Mouse (Mus musculus): ENCODE measurements around the gene Zfp281. TPM values are rescaled to one million over a fixed set of nuclear protein-coding genes. Genes with fewer than 3 reads are reported as not detected.
A peak's percentile ranks its signal among the peaks of the same experiment; 100 is the strongest.

Zfp281 gene
- total RNA-seq, 2 experiments from 2014 or later, result 34.6 to 38.6 TPM

DNA sequence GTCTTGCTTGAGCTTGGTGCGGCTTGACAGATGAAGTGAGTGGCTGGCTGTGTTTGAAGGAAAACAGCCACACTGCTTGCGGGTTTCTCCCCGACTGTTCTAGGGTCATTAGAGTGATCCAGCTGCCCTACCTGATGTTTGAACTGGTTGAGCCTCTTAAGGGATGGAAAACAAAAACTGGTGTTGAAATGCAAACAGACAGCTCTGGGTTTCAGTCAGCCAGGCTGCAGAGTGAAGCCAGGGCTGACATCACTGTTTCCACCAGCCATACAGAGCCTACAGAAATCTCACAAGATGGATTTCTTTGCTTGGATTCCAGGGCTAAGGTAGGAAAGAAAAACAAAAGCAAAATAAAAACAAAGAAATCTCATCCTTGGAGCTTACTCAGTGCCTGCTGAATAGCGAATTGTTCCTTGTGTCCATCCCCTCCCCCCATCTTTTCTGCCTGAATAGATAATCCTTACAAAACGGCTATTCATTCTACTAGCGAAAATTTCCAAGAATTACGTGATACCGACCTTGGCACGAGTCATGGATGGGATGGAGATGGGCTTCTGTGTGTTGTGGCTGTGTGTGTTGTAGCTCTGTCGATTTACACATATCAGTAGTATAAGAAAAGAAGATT lies 37.4 kb downstream of the Zfp281 start:
- H3K4me3 ChIP-seq, result no peak overlapping the region
- intact Hi-C loops (cut with DNase I), result no loop called here
- H3K27ac ChIP-seq, result peak overlapping the region; percentile 28; the same call in 1 of the 2 replicates
- no peak for TF ChIP-seq CTCF (IDR thresholded peaks at IDR 0.05)
- no peak for DNase-seq (ENCODE audit: extremely low spot score in 1 of 2, low spot score in 2 of 2)

DNA sequence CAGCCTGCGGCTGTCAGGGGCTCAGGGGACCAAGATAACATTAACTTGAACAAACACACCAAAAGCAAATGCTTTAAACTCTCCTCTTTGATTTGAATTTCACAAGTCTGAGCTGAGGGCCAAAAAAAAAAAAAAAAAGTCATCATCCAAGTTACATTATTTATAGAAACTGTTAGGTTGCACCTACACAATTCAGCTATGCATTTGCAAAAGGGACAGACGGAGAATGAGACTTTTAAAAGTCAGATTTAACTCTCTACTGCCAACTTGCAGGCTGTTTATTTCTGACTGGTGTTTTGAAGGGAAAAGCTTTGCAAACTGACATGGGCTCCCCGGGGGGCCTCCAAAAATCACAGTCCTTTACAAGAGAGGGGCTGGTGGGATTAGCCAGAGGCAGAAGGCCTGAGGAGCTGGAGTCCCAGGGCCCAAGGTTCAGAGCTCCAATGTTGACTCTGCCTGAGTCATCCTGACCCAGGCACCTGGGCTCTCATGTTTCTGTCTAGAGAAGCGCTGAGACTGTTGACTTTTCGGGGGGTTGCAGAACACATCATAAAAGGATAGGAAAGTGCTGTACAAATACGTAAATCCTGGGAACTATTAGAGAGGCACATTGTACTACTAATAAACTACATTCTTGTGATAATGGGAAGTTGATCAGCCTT lies 40.4 kb downstream of the Zfp281 start:
- TF ChIP-seq CTCF (IDR thresholded peaks at IDR 0.05), result no peak
- Histone ChIP-seq H3K27ac (peak overlapping the region; percentile 54), H3K4me3 (no peak overlapping the region)
- no peak for DNase-seq (ENCODE audit: extremely low spot score in 1 of 2, low spot score in 2 of 2)
- intact Hi-C loops (cut with DNase I), result no loop called here

DNA sequence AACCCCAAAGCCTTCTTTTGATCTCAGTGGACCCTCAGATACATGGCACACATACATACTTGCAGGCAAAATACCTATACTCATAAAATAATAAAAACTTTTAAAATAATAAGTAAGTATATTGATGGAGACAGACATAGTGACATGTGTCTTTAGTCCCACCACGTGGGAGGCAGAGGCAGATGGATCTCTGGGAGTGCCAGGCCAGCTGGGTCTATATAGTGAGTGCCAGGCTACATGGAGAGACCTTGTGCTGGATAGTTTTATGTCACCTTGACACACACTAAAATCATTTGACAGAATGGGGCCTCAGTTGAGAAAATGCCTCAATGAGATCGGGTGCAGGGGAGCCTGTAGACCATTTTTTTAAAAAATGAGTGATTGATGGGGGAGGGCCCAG lies 41.8 kb downstream of the Zfp281 start:
- no peak for DNase-seq (ENCODE audit: extremely low spot score in 1 of 2, low spot score in 2 of 2)
- intact Hi-C loops (cut with DNase I), result no loop called here
- TF ChIP-seq CTCF (IDR thresholded peaks at IDR 0.05), result no peak
- Histone ChIP-seq H3K4me3 (no peak overlapping the region), H3K27ac (no peak overlapping the region)

DNA sequence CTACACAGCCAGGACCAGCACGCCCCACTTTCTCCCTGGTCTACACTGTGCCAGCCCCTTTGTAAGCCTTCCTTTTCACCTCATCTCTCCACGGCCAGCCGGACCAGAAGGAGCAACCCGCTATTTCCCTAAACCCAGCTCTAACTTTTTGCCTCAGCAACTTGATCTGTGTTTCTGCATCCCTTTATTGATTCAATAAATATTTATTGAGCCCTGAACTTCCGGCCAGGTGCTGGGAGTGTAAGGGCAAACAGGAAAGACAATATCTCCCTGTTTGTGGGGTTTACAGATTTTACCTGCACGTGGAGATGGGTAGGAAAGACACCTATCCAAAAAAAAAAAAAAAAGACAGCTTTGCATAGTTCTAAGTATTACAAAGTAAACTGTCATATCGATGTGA lies 45.2 kb downstream of the Zfp281 start:
- no peak for DNase-seq (ENCODE audit: extremely low spot score in 1 of 2, low spot score in 2 of 2)
- Histone ChIP-seq H3K4me3 (no peak overlapping the region), H3K27ac (no peak overlapping the region; the same call in 1 of the 2 replicates)
- TF ChIP-seq CTCF (IDR thresholded peaks at IDR 0.05), result no peak
- intact Hi-C loops (cut with DNase I), result no loop called here

DNA sequence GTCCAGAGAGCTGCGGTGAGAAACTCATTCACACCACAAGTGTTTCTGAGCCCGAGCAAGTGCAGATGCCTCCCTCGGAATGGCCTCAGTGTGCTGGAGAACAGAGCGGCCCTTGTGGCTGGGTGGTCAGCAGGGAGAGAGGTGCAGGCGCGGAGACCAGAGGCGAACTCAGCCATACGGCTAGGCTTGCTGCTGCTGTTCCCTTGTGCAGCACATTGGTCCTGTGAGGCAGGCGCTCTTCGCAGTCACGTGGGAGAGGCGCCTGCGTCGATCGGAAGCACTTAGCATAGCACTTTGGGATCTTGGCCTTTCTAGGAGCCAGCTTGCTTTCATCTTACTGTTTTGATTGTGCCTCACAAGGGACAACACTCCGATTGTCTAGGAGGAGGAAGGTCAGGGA lies 45.7 kb downstream of the Zfp281 start:
- H3K4me3 ChIP-seq, result no peak overlapping the region
- TF ChIP-seq CTCF (IDR thresholded peaks at IDR 0.05), result no peak
- peak overlapping the region; percentile 24; the same call in 1 of the 2 replicates for H3K27ac ChIP-seq
- no peak for DNase-seq (ENCODE audit: extremely low spot score in 1 of 2, low spot score in 2 of 2)
- intact Hi-C loops (cut with DNase I), result no loop called here

DNA sequence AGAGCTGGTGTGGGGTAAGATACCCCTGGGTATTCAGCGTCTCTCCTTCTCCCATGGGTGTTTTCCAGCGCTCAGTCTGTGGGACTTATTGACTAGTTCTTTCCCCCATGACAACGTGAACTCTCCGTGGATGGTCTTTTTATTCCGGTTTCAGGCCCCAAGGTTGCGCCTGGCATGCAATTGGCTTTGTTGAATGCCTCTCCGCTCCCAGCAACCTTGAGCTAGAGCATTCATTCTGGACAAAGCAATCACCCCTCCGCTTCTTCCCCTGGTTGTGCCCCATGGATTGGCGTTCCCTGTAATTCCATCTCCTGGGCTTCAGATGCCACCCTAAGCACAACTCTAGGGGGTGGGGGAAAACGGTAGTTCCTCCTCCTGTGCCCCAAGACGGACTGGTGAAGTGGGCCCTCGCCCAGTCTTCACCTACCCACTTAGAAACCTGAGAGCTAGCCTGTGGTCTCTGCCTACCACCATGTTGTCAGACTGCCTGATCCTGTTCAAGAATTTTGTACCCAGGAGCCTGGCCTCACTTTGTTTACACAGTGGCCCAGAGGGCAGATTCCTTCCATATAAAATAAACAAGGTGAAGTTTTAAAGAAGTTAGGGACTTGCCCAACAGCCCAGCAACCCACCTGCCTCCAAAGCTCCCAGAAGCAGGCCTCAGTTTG lies 47.2 kb downstream of the Zfp281 start:
- no peak overlapping the region for H3K27ac ChIP-seq
- TF ChIP-seq CTCF (IDR thresholded peaks at IDR 0.05), result no peak
- H3K4me3 ChIP-seq, result no peak overlapping the region
- no peak for DNase-seq (ENCODE audit: extremely low spot score in 1 of 2, low spot score in 2 of 2)
- intact Hi-C loops (cut with DNase I), result no loop called here

DNA sequence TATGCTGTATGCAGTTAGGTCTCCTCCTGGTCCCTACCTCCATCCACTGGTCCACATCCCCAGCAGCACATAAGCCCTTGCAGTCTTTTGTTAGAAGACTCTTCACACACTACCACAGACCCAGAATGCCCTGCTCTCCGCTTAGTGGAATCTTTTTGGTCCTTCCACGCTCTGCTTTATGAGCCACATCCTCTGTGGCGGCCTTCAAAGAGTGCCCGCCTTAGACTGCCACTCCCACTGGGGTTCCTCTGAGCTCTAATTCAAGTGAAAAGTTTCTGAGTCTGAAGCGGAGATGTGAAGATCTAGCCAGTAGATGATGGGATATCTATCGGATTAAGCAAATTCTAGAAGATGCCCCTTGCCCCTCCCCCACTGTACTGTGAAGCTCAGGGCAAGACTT lies 47.9 kb downstream of the Zfp281 start:
- DNase-seq (ENCODE audit: extremely low spot score in 1 of 2, low spot score in 2 of 2), result no peak
- TF ChIP-seq CTCF (IDR thresholded peaks at IDR 0.05), result no peak
- no peak overlapping the region for H3K27ac ChIP-seq
- H3K4me3 ChIP-seq, result no peak overlapping the region
- intact Hi-C loops (cut with DNase I), result no loop called here

DNA sequence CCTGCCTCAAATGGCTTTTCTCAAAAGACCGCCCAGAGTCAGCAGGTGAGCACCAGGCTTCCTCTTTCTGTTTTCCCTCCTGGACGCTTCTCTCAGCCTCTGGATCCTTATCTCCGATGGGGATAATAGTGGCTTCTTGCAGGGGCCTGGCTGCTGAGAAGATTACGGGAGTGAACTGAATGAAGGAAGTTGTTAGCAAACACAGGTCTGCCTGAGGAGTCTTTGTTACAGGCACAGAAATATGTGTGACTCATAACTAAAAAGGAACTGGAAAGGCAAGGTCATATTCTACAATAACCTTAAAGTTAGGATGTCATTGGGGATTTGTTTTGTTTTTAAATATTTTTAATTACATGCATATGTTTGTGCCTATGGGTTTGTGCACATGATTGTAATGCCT lies 48.6 kb downstream of the Zfp281 start:
- no peak for DNase-seq (ENCODE audit: extremely low spot score in 1 of 2, low spot score in 2 of 2)
- intact Hi-C loops (cut with DNase I), result no loop called here
- Histone ChIP-seq H3K27ac (no peak overlapping the region), H3K4me3 (no peak overlapping the region)
- TF ChIP-seq CTCF (IDR thresholded peaks at IDR 0.05), result no peak

DNA sequence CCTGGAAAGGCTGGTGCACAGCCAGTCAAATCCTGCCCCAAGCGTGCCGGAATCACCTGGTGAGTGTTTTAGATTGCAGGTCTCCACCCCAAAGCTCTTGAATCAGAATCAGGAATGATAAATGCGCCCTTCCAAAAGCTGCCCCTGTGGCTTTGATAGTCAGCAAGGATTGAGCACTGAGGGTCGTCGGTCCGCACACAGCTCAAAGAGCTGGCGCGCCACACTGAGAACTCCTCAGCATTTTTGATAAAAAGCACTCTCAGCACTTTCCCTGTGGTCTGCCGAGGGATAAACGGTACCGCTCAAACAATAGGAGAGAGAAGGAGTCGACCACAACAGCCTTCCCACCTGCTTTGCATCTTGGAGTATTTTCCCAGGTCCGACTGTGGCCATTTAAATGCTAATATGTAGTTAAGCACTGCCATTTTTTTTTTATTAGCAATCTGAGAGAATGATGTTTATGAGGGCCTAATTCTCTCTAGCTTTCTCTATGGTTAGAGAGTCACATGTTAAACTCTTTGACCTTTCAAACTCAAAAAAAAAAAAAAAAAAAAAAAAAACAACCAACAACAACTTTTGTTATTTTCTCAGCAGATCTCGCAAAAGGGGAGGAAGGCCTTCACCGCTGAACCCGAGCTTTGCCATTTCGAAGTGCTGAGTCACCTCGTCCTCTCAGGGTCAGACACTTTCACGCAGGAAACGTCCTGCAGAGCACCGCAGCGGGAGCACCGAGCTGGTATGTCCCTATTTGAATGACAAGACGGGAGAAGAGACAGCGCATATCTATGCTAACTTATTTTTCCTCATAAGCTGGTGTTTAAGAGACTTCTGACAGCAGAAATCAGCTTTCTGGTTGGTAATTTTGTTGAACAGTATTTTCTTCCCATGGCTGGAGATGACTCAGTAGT lies 50.1 kb downstream of the Zfp281 start:
- DNase-seq (ENCODE audit: extremely low spot score in 1 of 2, low spot score in 2 of 2), result no peak
- no peak for TF ChIP-seq CTCF (IDR thresholded peaks at IDR 0.05)
- intact Hi-C loops (cut with DNase I), result no loop called here
- Histone ChIP-seq H3K27ac (no peak overlapping the region), H3K4me3 (no peak overlapping the region)

DNA sequence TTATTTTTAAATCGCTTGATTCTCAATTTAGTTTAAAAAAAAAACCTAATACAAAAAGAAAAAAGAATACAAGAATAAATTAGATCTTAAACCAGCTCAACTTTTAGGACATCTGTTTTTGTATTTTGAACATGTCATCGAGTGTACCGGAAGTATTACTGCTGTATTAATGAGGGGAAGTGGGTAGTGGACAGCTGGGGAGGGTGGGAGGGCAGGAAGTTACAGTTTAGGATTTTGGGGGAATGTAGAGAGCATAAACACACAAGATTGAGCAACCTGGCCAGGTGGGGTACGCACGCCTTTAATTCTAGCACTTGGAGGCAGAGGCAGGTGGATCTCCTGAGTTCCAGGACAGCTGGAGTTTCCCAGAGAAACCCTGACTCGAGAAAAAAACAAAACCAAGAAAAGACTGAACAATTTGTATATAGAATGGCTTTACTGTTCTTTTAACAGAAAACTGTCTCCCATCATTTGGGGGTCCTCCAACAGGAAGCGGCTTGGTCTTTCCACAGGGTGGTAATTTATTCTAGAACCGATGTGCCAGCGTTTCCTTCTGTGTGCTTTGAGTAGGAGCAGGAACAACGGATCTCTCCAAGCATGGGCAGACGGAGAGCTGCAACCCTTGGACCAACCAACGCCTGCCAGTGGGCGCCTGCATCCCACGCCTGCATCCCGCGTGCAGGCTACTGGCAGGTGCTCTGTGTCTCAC lies 51.2 kb downstream of the Zfp281 start:
- intact Hi-C loops (cut with DNase I), result no loop called here
- no peak for TF ChIP-seq CTCF (IDR thresholded peaks at IDR 0.05)
- no peak overlapping the region; the same call in 1 of the 2 replicates for H3K4me3 ChIP-seq
- peak in 1 of 2 experiments; percentile 28 for DNase-seq (ENCODE audit: extremely low spot score in 1 of 2, low spot score in 2 of 2)
- peak overlapping the region; percentile 13; the same call in 1 of the 2 replicates for H3K27ac ChIP-seq

DNA sequence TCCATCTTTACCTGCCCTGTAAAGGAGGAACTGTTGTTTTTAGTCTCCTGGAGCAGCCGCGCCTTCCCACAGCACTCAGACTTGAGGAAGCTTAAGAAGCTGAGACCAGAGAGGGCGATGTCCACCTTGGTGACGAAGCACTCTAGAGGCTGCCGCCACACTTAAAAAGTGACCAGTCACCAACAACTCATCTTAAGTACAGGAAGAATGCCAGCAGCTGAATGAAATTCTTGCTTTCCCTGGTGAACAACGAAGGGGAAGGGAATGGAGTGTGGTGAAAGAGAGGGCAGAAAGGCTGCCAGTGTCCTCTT lies 51.7 kb downstream of the Zfp281 start:
- H3K4me3 ChIP-seq, result no peak overlapping the region; the same call in 1 of the 2 replicates
- no peak for DNase-seq (ENCODE audit: extremely low spot score in 1 of 2, low spot score in 2 of 2)
- intact Hi-C loops (cut with DNase I), result no loop called here
- no peak; the same call in 1 of the 2 replicates for TF ChIP-seq CTCF (IDR thresholded peaks at IDR 0.05)
- H3K27ac ChIP-seq, result peak overlapping the region; percentile 13; the same call in 1 of the 2 replicates
